Mouse (Mus musculus) embryonic facial prominence, embryonic 11.5 days (tissue): ENCODE measurements around the gene Atad1. TPM values are rescaled to one million over a fixed set of nuclear protein-coding genes. Genes with fewer than 3 reads are reported as not detected.
A peak's percentile ranks its signal among the peaks of the same experiment; 100 is the strongest.
"Not testable (repeated sequence)": the region's sequence is repeated elsewhere in the genome, so short reads cannot be mapped to it uniquely, and the experiment has no call there.

Experiments used
- ATAC-seq: fragments of 200-750 bp; cut with Nextera tagmentation; replicated peaks from 2 replicates; pipeline ENCODE4 v1.8.0; 2017; ENCODE audit warnings: low read depth; ENCODE audit not compliant: insufficient number of reproducible peaks, low FRiP score, low TSS enrichment
- DNase-seq: peaks from one replicate; pipeline ENCODE4 v3.0.0-alpha.2; 2015; ENCODE audit warnings: low spot score
- H3K27ac ChIP-seq: fragments of 300-500 bp; sonication (generic); replicated peaks from 2 replicates; pipeline ENCODE4 v1.5.1; 2014; ENCODE audit warnings: mild to moderate bottlenecking, low read depth, low read length, control low read depth
- H3K27me3 ChIP-seq: fragments of 300-500 bp; sonication (generic); 2 replicates; pipeline ENCODE4 v1.6.1; 2014; ENCODE audit warnings: mild to moderate bottlenecking, low read length, moderate library complexity, mixed read lengths; ENCODE audit not compliant: control insufficient read depth, insufficient read depth
- H3K36me3 ChIP-seq: fragments of 300-500 bp; sonication (generic); replicated peaks from 2 replicates; pipeline ENCODE4 v1.6.1; 2014; ENCODE audit warnings: low read depth, mild to moderate bottlenecking, low read length, moderate library complexity, mixed read lengths; ENCODE audit not compliant: control insufficient read depth, insufficient read depth
- H3K4me1 ChIP-seq: fragments of 300-500 bp; sonication (generic); 2 replicates; pipeline ENCODE4 v1.6.1; 2014; ENCODE audit warnings: low read length, mixed read lengths; ENCODE audit not compliant: control insufficient read depth, insufficient read depth
- H3K4me2 ChIP-seq: fragments of 300-500 bp; sonication (generic); 2 replicates; pipeline ENCODE4 v1.6.1; 2014; ENCODE audit warnings: low read depth, mild to moderate bottlenecking, control low read depth, low read length, moderate library complexity
- H3K4me3 ChIP-seq: fragments of 300-500 bp; sonication (generic); 2 replicates; pipeline ENCODE4 v1.5.1; 2014; ENCODE audit warnings: low read depth, low read length, control low read depth
- H3K9ac ChIP-seq: fragments of 300-500 bp; sonication (generic); replicated peaks from 2 replicates; pipeline ENCODE4 v1.6.1; 2014; ENCODE audit warnings: mild to moderate bottlenecking, control low read depth, low read length
- H3K9me3 ChIP-seq: fragments of 300-500 bp; sonication (generic); replicated peaks from 2 replicates; pipeline ENCODE4 v1.6.1; 2016; ENCODE audit warnings: mild to moderate bottlenecking, low read length, inconsistent platforms, mixed read lengths; ENCODE audit not compliant: control insufficient read depth
- WGBS: fragments of 180-500 bp; shearing (Covaris S2); extraction: QIAGEN DNeasy Blood & Tissue Kit; methylation state at CpG from one replicate; pipeline ENCODE4 v1.1.7; 2014; 5-methylcytosine and 5-hydroxymethylcytosine counted together
- polyA plus RNA-seq: library from polyadenylated mRNA; unstranded; fragments of >200 nt; fragmentation: Nextera tagmentation; extraction: Ambion mirVana; gene quantifications from 2 replicates; pipeline ENCODE4 v1.2.1, GENCODE M21; 2014

Gene Atad1
- polyA plus RNA-seq = 85.9 and 98.4 TPM in 2 replicates

- Histone ChIP-seq H3K9me3 (no peaks in the 10 kb centered on the region), H3K4me2 (no peak within 1 kb of the TSS), H3K4me3 (no peak within 1 kb of the TSS), H3K27me3 (no peaks in the 10 kb centered on the region), H3K9ac (no peak within 1 kb of the TSS), H3K36me3 (no peaks in the 10 kb centered on the region), H3K27ac (no peak within 1 kb of the TSS), H3K4me1 (no peaks in the 10 kb centered on the region)
- no peak for DNase-seq
- 89% methylated on average over 4 of the region's 4 CpGs for WGBS
- ATAC-seq = no peak
Measured at GRCm38 (mm10) chr19:32739686-32740085, at the start of gene Atad1. Gene Atad1, minus strand, starts transcription at chr19:32739786.

DNA sequence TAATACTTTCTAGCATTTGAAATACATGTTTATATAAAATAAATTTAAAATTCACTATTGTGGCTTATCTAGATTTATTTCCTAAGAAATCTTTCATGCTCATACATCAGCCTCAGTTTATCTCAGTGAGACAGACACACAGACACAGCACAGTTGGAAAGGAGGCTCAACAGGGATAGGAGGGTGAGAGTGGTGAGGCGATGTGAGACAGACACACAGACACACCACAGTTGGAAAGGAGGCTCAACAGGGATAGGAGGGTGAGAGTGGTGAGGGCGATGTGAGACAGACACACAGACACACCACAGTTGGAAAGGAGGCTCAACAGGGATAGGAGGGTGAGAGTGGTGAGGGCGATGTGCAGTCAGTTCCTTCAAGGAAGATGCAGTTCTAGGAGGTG is 48.4 kb upstream of the Atad1 start:
- not testable (repeated sequence) for H3K9me3 ChIP-seq, H3K9ac ChIP-seq, H3K27me3 ChIP-seq, DNase-seq, H3K27ac ChIP-seq, H3K4me1 ChIP-seq, H3K4me2 ChIP-seq, H3K36me3 ChIP-seq, ATAC-seq, H3K4me3 ChIP-seq
- 80% methylated on average over 3 of the region's 3 CpGs for WGBS

- H3K9ac ChIP-seq, H3K36me3 ChIP-seq, DNase-seq, H3K4me2 ChIP-seq, H3K4me1 ChIP-seq, H3K27me3 ChIP-seq, H3K9me3 ChIP-seq, H3K27ac ChIP-seq, ATAC-seq, H3K4me3 ChIP-seq: not testable (repeated sequence)
- 41% methylated on average over 4 of the region's 4 CpGs for WGBS
Measured at GRCm38 (mm10) chr19:32787388-32787787, 47.8 kb upstream of the Atad1 start.

DNA sequence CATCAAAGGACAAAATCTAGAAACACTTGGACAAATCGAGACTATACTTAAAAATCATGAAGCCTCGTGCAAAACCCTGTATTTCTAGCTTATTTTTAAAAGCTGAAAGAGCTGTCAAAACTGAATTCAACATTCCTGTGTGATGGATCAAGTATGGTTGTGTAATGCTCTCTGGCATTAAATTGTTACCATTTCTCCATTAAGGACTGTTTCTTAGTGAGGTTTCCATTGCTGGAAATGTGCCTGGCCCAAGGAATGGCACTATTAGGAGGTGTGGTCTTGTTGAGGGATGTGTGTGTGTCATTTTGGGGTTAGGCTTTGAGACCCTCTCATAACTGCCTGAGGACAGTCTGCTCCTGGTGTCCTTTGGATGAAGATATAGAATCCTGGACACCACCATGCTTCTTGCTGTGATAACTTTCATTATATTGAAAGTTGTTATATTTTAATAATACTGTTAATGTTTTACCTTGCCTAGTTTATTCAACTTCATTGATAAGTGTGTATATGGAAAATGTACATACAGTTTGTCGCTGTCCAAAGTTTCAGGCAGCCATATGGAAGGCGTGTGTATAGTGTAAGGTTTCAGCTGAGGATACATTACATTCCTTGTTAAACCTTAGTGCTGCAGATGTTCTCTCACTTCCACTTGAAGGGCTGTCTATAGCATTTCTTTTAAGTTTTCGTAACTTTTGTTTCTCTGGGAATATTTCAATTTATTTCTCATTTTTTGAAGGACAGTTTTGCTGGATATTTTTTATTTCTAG is 41.9 kb upstream of the Atad1 start:
- no peak overlapping the region for H3K4me2 ChIP-seq
- H3K9me3 ChIP-seq = no peaks in the 10 kb centered on the region
- no peak overlapping the region for H3K9ac ChIP-seq
- H3K36me3 ChIP-seq = no peaks in the 10 kb centered on the region
- DNase-seq (peak; percentile 48), ATAC-seq (no peak)
- H3K27me3 ChIP-seq = no peaks in the 10 kb centered on the region
- H3K4me1 ChIP-seq = no peaks in the 10 kb centered on the region
- H3K4me3 ChIP-seq = no peak overlapping the region
- no peak overlapping the region for H3K27ac ChIP-seq
- WGBS = 75% methylated on average over 5 of the region's 5 CpGs

- H3K9me3 ChIP-seq = no peaks in the 10 kb centered on the region
- H3K27me3 ChIP-seq = no peaks in the 10 kb centered on the region
- H3K4me1 ChIP-seq = no peaks in the 10 kb centered on the region
- H3K4me2 ChIP-seq = no peak overlapping the region
- no peak for DNase-seq
- WGBS = 75% methylated on average over 3 of the region's 3 CpGs
- H3K4me3 ChIP-seq = no peak overlapping the region
- no peak for ATAC-seq
- H3K27ac ChIP-seq = no peak overlapping the region
- no peak overlapping the region for H3K9ac ChIP-seq
- H3K36me3 ChIP-seq = no peaks in the 10 kb centered on the region
Measured at GRCm38 (mm10) chr19:32779131-32779530, 39.5 kb upstream of the Atad1 start.

GRCm38 (mm10) chr19:32778411-32778810 is 38.8 kb upstream of the Atad1 start:
- Histone ChIP-seq H3K4me3 (no peak overlapping the region), H3K4me2 (no peak overlapping the region), H3K36me3 (no peaks in the 10 kb centered on the region), H3K27me3 (no peaks in the 10 kb centered on the region), H3K9ac (no peak overlapping the region), H3K4me1 (no peaks in the 10 kb centered on the region), H3K9me3 (no peaks in the 10 kb centered on the region), H3K27ac (no peak overlapping the region)
- ATAC-seq (no peak), DNase-seq (no peak)
- 26% methylated on average over 2 of the region's 2 CpGs for WGBS

DNA sequence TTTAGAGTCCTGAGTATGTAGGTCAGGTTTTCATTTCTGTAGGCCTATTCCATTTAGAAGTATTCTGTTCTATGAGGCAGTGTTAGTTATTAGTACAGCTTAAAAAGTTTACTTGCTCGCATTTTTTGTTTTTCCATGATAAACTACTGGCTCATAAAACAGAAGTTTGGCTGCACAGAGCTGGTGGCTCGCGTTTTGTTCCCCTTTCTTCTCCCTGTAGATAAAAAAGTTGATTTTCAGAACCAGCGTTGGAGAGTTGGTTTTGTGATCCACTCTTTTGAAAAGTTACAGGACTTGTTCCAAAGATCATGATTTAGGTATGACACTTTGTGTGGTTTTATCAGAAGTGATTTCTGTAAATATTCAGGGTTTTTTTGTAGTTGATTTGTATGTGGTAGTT is 22.9 kb upstream of the Atad1 start:
- Histone ChIP-seq H3K27me3 (no peaks in the 10 kb centered on the region), H3K4me3 (no peak overlapping the region), H3K36me3 (no peaks in the 10 kb centered on the region), H3K4me1 (no peaks in the 10 kb centered on the region), H3K9ac (no peak overlapping the region), H3K4me2 (no peak overlapping the region), H3K9me3 (no peaks in the 10 kb centered on the region), H3K27ac (no peak overlapping the region)
- ATAC-seq = no peak
- 93% methylated on average over 4 of the region's 4 CpGs for WGBS
- no peak for DNase-seq

GRCm38 (mm10) chr19:32761162-32761561 is 21.6 kb upstream of the Atad1 start:
- Histone ChIP-seq H3K4me3 (no peak overlapping the region), H3K4me2 (no peak overlapping the region), H3K4me1 (no peaks in the 10 kb centered on the region), H3K27ac (no peak overlapping the region), H3K9ac (no peak overlapping the region), H3K27me3 (no peaks in the 10 kb centered on the region), H3K9me3 (no peaks in the 10 kb centered on the region), H3K36me3 (no peaks in the 10 kb centered on the region)
- no peak for DNase-seq
- no peak for ATAC-seq
- 63% methylated on average over 4 of the region's 4 CpGs for WGBS
